ENCODE assay signal across 13 mouse cellular contexts in genomic region chr13:41500793-41501192, GRCm38 (mm10).
"Had no signal": no experiment of that assay in that cellular context is flagged by ENCODE, and none has a peak within 500 bp of the region (broad histone marks: within the 10 kb centered on the region; RNA-seq: fewer than 3 reads in every experiment).

No protein-coding gene starts in this region.

- H3K27ac ChIP-seq: limb, embryonic 15.5 days; liver, embryonic 13.5 days; midbrain, embryonic 12.5 days; neural tube, embryonic 15.5 days; stomach, embryonic 15.5 days had no signal

- H3K4me3 ChIP-seq: limb, embryonic 15.5 days; liver, embryonic 13.5 days; megakaryocyte, embryonic 14.5 days; midbrain, embryonic 12.5 days; myocyte; neural tube, embryonic 15.5 days; stomach, embryonic 15.5 days had no signal

- H3K27me3 ChIP-seq: limb, embryonic 15.5 days; liver, embryonic 13.5 days; midbrain, embryonic 12.5 days; neural tube, embryonic 15.5 days; stomach, embryonic 15.5 days had no signal

- DNase-seq: kidney, adult 8-10 months; kidney, postnatal 25 days; layer of hippocampus, adult 9-11 months; layer of hippocampus, postnatal 36 days; liver, embryonic 13.5 days; lung, adult 18-20 months; thymus, postnatal 36 days had no signal

- H3K36me3 ChIP-seq: limb, embryonic 15.5 days; liver, embryonic 13.5 days; midbrain, embryonic 12.5 days; neural tube, embryonic 15.5 days; stomach, embryonic 15.5 days had no signal

- H3K4me2 ChIP-seq: limb, embryonic 15.5 days; liver, embryonic 13.5 days; midbrain, embryonic 12.5 days; neural tube, embryonic 15.5 days; stomach, embryonic 15.5 days had no signal

- H3K9ac ChIP-seq: limb, embryonic 15.5 days; liver, embryonic 13.5 days; midbrain, embryonic 12.5 days; neural tube, embryonic 15.5 days; stomach, embryonic 15.5 days had no signal

- H3K4me1 ChIP-seq: liver, embryonic 13.5 days; stomach, embryonic 15.5 days had no signal

- H3K9me3 ChIP-seq: limb, embryonic 15.5 days; liver, embryonic 13.5 days; megakaryocyte, embryonic 14.5 days; midbrain, embryonic 12.5 days; neural tube, embryonic 15.5 days; stomach, embryonic 15.5 days had no signal
